Mouse (Mus musculus): ENCODE measurements at regions not wholly inside any gene's neighbourhood (a gene's known extent, or its start where the extent isn't known, plus 50 kb on each side); places are given as distances from the start of the nearest gene placed in this dataset.

DNA sequence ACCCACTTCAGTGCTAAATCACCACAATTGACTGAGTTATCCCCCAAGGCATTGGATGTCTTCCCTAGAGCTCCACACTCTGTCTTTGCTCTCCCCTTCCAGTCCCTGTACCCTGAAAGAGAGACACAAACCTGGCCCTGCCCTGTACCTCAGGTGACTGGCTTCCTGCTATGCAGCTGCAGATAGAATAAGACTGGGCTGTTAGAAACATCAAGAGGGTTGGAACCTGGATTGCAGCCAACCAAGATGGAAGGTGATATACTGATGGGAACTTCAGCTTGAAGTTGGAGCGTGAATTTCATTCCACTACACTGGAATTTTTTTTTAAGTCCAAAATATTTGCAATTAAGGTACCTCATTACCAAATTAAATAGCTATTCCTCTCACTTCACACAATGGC is 379.0 kb upstream of the Mgmt start:
- no peak for TF ChIP-seq CEBPB (IDR thresholded peaks at IDR 0.05; ENCODE audit: low read depth)
- TF ChIP-seq CTCF (IDR thresholded peaks at IDR 0.05; ENCODE audit: control insufficient read depth, insufficient read depth, insufficient read length): no peak
- TF ChIP-seq USF1 (IDR thresholded peaks at IDR 0.05; ENCODE audit: low read depth): no peak
- TF ChIP-seq MAX (IDR thresholded peaks at IDR 0.05): no peak
- no peak for TF ChIP-seq MYOD1 (IDR thresholded peaks at IDR 0.05; ENCODE audit: control insufficient read depth, insufficient read length, low read depth)
- TF ChIP-seq MYOG (IDR thresholded peaks at IDR 0.05; ENCODE audit: control insufficient read depth, extremely low read depth, insufficient read length): no peak
